Mouse (Mus musculus): ENCODE measurements around the gene Mpp2. TPM values are rescaled to one million over a fixed set of nuclear protein-coding genes. Genes with fewer than 3 reads are reported as not detected.

Mpp2 gene
- polyA plus RNA-seq, 1 experiment, result 21.0 TPM

DNA sequence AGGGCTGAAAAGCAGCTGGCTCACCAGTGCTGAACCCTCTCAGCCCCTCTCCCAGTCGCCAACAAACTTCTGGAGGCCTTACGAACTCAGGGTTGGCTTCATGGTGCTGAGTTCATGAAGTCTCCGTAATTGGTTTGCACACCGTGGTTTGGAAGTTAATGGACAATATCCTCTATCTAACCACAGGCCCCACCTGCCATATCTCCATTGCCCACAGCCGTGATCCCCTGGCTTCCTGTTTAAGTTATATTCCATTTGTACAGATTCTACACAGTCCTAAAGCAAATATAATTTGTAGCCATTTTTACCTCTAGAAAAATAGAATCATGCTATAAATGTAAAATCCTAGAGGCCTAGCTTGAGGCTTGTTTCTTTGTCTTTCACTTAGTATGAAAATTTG is 15.6 kb downstream of the Mpp2 start:
- no peak for DNase-seq (ENCODE audit: low spot score)

- no peak for DNase-seq (ENCODE audit: low spot score)
Observed at GRCm38 (mm10) chr11:102070426-102070825, 17.9 kb downstream of the Mpp2 start.

DNA sequence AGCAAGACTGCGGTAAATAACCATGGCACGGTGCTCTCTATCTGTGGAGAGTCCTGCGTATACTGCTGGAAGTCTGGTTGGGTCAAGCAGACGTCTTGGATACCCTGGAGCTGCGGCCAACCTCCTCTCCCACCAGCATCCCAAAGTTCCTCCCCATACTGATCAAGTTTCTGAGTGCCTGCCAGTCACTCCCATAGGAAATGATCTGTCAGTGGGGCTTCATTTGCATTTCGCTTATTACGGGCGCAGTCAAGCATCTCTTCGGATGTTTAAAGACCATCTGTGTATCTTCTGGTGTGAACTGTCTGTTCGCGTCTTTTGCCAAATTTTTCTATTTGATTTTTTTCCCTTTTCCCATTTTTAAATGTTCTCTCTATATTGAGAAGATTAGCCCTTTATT is 18.7 kb downstream of the Mpp2 start:
- no peak for DNase-seq (ENCODE audit: low spot score)

DNA sequence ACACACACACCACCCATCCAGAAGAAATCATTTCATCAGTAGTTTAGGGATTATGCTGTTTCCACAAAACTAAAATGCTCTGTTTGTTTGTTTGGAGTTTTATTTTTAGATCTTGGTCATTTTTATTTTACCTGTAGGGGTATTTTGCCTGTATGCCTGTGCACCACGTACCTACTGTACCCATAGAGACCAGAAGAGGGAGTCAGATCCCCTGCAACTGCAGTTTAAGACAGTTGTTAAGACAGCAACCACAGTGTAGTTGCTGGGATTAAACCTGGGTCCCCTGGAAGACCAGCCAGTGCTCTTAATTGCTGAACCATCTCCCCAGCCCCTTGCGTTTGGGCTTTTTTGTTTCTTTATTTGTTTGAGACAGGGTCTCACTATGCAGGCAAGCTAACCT is 19.3 kb downstream of the Mpp2 start:
- DNase-seq (ENCODE audit: low spot score), result no peak

DNA sequence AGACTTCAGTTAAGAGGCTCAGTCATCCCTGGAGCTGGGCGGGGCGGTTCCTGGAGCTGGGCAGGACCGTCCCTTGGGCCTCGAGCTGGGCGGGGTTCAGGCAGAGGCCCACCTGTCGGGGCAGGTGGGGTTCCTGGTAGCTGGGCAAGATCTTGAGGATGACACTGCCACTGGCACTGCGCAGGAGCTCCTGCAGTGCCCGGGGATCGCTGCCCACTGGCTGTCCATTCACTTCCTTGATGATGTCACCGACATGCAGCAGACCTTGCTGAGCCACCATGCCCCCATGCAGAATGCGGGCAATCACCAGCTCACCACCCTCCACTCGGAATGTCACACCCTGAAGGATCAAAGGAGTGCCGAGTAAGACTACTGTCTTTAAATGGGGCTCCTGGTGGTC is 25.2 kb downstream of the Mpp2 start:
- DNase-seq (ENCODE audit: low spot score), result no peak

- no peak for DNase-seq (ENCODE audit: low spot score)
Observed at GRCm38 (mm10) chr11:102061941-102062473, 26.3 kb downstream of the Mpp2 start.

GRCm38 (mm10) chr11:102061236-102061940 is 26.9 kb downstream of the Mpp2 start:
- peak; percentile 47 for DNase-seq (ENCODE audit: low spot score)

- DNase-seq (ENCODE audit: low spot score), result no peak
Observed at GRCm38 (mm10) chr11:102053847-102054246, 34.5 kb downstream of the Mpp2 start.

DNA sequence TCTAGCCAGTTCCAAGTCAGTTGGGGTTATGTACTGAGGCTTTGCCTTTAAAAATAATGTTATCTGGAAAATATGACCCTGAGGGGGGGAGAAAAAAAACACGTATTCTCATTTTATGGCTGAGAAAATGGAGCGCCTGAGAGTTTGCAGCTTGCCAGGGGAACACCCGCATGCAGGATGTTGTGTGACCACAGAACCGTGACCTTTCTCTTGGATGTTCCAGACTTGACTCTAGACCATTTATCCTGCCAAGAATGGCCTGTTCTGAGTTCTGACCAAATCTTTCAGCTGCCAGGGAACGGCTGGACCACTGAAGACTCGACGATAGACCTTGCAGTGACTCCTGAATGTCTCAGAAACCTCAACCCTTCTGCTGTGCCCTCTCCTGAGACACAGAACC is 35.1 kb downstream of the Mpp2 start:
- no peak for DNase-seq (ENCODE audit: low spot score)

GRCm38 (mm10) chr11:102052697-102053096 is 35.6 kb downstream of the Mpp2 start:
- DNase-seq (ENCODE audit: low spot score), result no peak

GRCm38 (mm10) chr11:102051954-102052353 is 36.4 kb downstream of the Mpp2 start:
- DNase-seq (ENCODE audit: low spot score), result no peak

GRCm38 (mm10) chr11:102051541-102051940 is 36.8 kb downstream of the Mpp2 start:
- no peak for DNase-seq (ENCODE audit: low spot score)

GRCm38 (mm10) chr11:102049875-102050482 is 38.3 kb downstream of the Mpp2 start:
- DNase-seq (ENCODE audit: low spot score), result no peak

DNA sequence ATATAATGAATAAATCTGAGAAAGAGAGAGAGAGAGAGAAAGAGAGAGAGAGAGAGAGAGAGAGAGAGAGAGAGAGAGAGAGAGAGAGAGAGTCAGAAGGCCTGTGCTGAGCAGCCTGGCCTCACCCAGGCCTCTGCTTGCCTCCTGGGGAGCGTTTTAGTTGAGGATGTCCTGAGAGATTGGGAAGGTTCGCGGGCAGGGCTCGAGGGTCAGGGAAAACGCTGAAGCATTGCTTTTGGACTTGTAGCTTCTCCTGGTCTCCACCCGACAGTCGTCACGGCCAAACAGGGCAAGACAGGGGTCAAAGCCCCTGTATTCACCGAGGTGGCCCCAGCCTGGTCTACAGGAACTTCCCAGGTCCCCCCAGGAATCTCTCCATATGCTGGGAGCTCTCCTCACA is 41.7 kb downstream of the Mpp2 start:
- DNase-seq (ENCODE audit: low spot score), result no peak

- no peak for DNase-seq (ENCODE audit: low spot score)
Observed at GRCm38 (mm10) chr11:102044691-102045212, 43.6 kb downstream of the Mpp2 start.

- no peak for DNase-seq (ENCODE audit: low spot score)
Observed at GRCm38 (mm10) chr11:102043381-102043780, 44.9 kb downstream of the Mpp2 start.

GRCm38 (mm10) chr11:102042971-102043370 is 45.3 kb downstream of the Mpp2 start:
- no peak for DNase-seq (ENCODE audit: low spot score)

DNA sequence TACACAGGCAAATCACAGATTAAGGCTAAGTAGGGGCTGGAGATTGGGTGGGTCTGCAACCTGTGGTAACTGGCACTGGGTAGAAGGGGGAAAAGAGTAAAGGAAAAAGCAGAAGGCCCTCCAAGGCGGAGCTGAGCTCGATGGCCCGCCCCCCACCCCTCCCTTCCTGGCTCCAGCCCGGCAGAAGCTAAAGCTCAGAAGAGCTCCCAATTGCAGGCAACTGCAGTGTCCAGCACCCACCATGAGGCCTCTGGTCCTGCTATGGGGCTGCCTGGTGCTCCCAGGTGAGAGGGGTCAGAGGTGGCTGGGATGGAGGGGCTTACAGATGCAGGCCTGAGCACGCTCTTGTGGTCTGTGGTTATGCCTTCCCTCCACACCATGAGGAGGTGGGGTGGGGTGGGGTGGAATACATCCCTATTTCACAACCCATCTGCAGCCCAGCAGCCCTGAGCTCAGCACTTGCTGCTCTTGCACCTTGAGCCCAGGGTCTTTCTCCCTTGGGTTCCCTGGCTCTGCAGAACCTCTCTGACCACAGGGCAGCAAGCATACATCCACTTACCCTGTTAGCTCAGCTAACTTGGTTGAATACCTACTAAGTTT is 46.9 kb downstream of the Mpp2 start, which contains the start of gene Cd300lg:
TSS of gene Cd300lg (plus strand) at position 160 of the 600 bp plus-strand sequence.
- no peak for DNase-seq (ENCODE audit: low spot score)

DNA sequence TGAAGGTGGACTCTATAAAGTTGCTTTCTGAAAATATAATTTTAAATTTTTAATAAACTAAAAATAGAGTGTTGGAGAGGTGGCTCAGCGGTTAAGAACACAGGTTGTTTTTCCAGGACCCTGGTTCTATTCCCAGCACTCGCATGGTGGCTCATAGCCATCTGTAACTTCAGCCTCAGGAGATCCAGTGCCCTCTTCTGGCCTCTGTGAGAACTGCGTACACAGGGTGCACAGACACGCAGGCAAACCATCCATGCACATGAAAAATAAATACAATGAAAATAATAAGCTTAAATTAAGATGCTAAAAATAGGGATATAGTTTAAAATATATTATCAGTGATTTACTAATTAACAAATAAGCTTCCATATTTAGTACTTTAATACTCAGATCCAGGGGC is 47.7 kb downstream of the Mpp2 start:
- no peak for DNase-seq (ENCODE audit: low spot score)

DNA sequence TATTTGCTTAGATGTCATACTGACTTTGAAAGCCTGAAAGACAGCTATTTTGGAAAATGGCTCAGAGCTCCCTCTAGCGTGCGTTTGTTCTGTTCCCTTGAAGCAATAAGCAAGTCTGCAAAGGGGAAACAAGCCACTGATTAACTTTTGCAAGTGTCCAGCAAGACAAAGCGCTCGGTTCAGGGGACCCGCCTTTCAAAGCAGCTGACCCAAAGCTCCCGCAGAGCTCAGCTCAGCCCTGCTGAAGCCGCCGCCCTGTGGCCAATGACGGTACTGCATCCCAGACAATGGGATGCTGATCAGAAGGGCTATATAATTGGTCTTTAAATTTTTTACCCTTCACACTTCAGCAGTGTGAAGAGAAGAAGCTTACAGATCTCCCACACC is 48.2 kb downstream of the Mpp2 start:
- peak; percentile 75 for DNase-seq (ENCODE audit: low spot score)

- DNase-seq (ENCODE audit: low spot score), result no peak
Observed at GRCm38 (mm10) chr11:102039487-102040137, 48.7 kb downstream of the Mpp2 start.

DNA sequence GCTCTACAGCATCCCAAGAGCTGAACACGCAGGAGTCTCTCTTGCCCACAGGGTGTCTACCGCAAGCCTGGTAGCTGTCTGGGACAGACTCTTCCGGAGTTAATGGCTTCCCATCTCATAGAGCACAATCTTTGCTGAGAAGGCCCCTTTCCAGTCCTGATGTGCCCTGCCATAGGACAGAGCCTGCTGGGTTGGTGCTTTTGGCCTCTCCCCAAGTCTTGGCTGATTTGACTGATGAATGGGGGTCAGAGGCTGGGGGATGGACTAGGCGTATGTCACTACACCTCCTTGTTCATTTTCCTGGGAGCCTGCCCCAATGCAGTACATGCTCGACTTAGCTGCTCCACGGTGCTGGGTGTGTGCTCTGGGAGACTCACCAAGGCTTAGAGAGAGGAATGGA is 50.5 kb downstream of the Mpp2 start:
- no peak for DNase-seq (ENCODE audit: low spot score)
